Mouse (Mus musculus) brain, embryonic 14.5 days (tissue): ENCODE results near the gene Aldh16a1.

ENCODE experiments used
- CTCF ChIP-seq: fragments of 200-500 bp; IDR thresholded peaks from 2 replicates; pipeline ENCODE4 v1.5.1; 2012; ENCODE audit warnings: inconsistent platforms, mild to moderate bottlenecking, moderate library complexity, borderline replicate concordance; ENCODE audit not compliant: insufficient read depth, insufficient read length; ENCODE audit errors: extremely low read depth
- POLR2A ChIP-seq: fragments of 200-500 bp; IDR thresholded peaks from 2 replicates; pipeline ENCODE4 v1.6.1; 2012; ENCODE audit warnings: mild to moderate bottlenecking, inconsistent platforms, borderline replicate concordance; ENCODE audit not compliant: poor library complexity, insufficient read depth, insufficient read length, severe bottlenecking; ENCODE audit errors: extremely low read depth

- no peak for TF ChIP-seq POLR2A
- no peak for TF ChIP-seq CTCF
Measured at GRCm38 (mm10) chr7:45122561-45123185, 31.7 kb downstream of the Aldh16a1 start.
